Mouse (Mus musculus) monocyte, adult 2 months (primary cell): ENCODE data around the gene Cyb561.
A peak's percentile ranks its signal among the peaks of the same experiment; 100 is the strongest.

Source experiments
- DNase-seq, 2 experiments: peaks; one replicate each; pipeline ENCODE4 v3.0.0; 2022; ENCODE audit warnings: low spot score in 2 of 2, low read depth in 1 of 2

The Cyb561 gene

GRCm38 (mm10) chr11:105952911-105953386 lies at the start of gene Cyb561:
Gene Cyb561 (minus strand): TSS chr11:105953336.
- no peak for DNase-seq

GRCm38 (mm10) chr11:106001718-106002117 lies 48.6 kb upstream of the Cyb561 start:
- DNase-seq: no peak

DNA sequence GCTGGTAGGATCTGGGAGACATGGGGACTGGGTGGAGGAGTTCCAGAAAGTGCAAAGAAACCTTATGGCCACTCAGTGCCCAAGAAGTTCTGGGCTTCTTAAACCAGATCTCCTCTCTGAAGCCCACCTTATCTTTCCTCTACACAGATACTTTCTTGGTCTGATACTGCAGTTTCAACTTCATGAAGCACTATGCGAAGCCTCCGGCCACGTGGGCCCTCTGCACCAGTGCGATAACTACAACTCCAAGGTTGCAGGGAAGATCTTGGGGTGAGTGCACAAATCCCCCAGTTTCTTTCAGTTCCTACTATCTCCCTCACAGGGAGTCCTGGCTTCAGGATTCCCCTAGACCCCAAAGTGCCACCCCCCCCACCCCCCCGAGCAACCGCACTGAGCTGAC lies 46.9 kb upstream of the Cyb561 start:
- no peak for DNase-seq

DNA sequence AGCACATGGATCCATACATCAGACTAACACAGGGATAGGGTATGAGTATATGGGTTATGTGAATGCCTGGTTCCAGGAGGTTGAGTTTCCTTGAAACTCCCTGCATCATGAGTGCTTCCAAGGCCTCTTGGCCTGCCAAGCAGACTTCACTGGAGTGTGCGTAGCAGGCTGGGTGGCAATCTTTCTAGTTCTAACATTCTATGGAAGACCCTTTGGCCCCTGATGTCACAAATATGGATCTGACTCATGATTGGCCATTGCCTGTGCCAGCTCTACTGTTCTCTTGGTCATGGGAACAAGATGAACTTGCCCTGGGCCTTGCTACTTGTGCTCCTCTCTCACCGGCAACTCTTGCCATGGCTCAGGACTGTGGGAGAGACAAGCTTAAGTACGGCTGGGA lies 41.2 kb upstream of the Cyb561 start, which contains the start of gene Ace3:
TSS of gene Ace3 (plus strand) at position 301 of the 400 bp plus-strand sequence.
- DNase-seq: no peak

GRCm38 (mm10) chr11:105990231-105990630 lies 37.1 kb upstream of the Cyb561 start:
- DNase-seq: peak; percentile 20 to 33

DNA sequence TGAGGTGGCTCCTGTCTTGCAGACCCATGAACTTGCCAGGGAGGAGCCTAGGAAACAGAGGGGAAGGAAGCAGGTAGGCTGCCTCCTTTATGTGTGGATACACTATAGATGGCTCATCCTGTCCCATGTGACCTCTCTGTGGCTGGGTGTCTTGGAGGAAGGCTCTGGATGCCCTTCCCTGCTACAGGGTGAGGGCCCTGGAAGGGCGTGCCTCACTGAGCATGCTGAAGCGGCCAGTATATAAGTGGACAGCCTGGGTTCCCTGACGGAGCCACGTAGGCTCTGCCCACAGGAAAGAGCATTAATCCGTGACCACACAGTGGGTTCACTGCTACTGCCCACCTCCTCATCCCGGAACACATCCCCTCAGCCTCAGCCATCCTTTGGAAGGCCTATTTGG lies 36.3 kb upstream of the Cyb561 start:
- peak in 1 of 2 experiments; percentile 40 for DNase-seq

DNA sequence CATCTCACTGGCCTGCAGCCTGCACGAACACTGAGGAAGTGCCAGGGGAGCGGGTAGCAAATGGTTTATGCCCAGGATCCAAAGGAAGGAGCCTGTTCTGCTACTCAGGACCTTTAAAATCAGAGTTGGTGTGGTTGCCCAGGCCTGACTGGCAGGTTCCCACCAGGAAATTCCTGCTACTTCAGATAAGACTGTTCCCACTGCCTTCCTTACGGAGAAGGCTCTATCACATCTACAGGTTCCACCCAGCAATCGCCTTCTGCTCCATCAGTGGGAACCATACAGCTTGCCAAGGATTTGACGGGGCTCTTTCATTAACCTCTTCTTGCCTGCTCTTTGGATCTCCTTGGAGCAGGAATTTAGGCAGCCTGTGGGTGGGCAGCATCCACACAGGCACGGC lies 34.3 kb upstream of the Cyb561 start:
- DNase-seq: no peak

GRCm38 (mm10) chr11:105984452-105984851 lies 31.3 kb upstream of the Cyb561 start:
- no peak for DNase-seq

GRCm38 (mm10) chr11:105978634-105979033 lies 25.5 kb upstream of the Cyb561 start:
- DNase-seq: peak in 1 of 2 experiments; percentile 43

- DNase-seq: no peak
Observed at GRCm38 (mm10) chr11:105978232-105978631, 25.1 kb upstream of the Cyb561 start.

- no peak for DNase-seq
Observed at GRCm38 (mm10) chr11:105975636-105976035, 22.5 kb upstream of the Cyb561 start.

GRCm38 (mm10) chr11:105975050-105975449 lies 21.9 kb upstream of the Cyb561 start:
- DNase-seq: no peak

DNA sequence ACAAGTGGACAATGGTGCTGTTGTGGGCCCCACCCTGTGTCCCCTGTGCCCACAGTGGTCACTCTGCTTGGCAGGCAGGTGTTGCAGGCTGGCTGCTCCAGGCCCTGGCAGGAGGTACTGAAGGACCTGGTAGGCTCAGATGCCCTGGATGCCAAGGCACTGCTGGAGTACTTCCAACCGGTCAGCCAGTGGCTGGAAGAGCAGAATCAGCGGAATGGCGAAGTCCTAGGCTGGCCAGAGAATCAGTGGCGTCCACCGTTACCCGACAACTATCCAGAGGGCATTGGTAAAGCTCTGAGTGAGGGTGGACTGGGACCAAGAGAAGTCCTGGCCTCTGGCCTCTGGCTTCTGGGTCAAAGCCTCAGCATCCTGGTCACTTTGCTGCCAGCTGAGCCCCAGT lies 21.5 kb upstream of the Cyb561 start:
- no peak for DNase-seq

DNA sequence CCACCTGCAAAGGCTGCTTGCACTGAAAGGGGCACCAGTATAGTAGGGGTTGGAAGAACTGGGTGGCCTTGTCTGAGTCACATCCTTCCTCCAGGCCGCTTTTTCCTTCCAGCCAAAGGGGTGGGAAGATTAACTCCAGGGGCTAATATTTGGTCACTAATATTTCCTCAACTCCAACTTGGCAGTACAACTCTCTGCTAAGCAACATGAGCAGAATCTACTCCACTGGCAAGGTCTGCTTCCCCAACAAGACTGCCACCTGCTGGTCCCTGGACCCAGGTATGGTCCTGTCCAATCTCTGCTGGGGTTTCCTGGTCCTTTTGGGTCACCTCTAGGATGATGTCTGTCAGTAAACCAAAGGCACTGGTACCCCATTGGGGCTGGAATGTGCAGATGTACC lies 16.4 kb upstream of the Cyb561 start:
- no peak for DNase-seq

GRCm38 (mm10) chr11:105968948-105969347 lies 15.8 kb upstream of the Cyb561 start:
- DNase-seq: no peak

- DNase-seq: no peak
Observed at GRCm38 (mm10) chr11:105967741-105968574, 14.8 kb upstream of the Cyb561 start, which contains the start of gene Ace. Gene Ace (plus strand): TSS chr11:105967945.

DNA sequence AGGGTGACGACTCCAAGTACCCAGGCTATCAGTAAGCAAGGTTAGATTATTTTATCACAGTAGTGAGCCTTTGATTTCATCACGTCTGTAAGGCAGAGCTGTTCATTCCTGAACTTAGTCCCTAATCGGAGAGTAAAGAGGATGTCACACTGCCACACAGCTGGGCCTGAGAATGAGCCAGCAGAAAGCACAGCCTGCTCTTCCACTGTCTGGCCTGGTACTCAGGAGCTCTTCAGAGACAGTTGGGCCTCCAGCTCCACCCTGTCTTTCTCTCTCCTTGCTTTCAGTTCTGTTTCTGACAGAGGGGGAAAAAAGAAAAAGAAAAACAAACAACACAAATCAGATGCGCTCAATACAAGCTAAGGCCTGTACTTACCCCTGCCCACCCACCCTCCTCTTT lies 13.2 kb upstream of the Cyb561 start:
- DNase-seq: no peak

GRCm38 (mm10) chr11:105964691-105965090 lies 11.6 kb upstream of the Cyb561 start:
- DNase-seq: no peak

- DNase-seq: no peak
Observed at GRCm38 (mm10) chr11:105959355-105959754, 6.2 kb upstream of the Cyb561 start.

DNA sequence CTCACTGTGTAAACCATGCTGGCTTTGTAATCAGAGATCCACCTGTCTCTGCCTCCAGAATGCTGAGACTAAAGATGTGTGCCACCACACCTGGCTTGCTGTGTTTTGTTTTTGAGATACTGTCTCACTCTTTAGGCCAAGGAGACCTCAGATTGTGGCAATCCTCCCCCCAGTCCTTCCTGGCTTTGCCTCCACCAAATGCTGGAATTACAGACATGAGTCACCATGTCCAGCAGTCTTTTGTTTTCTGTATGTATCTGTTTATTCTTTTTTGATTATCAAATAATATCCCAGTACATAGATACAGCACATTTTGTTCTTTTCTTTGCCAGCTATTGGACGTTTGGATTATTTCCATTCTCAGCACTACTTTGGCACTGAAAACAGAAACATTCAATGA lies 5.4 kb upstream of the Cyb561 start:
- DNase-seq: no peak

- no peak for DNase-seq
Observed at GRCm38 (mm10) chr11:105957501-105957900, 4.4 kb upstream of the Cyb561 start.

DNA sequence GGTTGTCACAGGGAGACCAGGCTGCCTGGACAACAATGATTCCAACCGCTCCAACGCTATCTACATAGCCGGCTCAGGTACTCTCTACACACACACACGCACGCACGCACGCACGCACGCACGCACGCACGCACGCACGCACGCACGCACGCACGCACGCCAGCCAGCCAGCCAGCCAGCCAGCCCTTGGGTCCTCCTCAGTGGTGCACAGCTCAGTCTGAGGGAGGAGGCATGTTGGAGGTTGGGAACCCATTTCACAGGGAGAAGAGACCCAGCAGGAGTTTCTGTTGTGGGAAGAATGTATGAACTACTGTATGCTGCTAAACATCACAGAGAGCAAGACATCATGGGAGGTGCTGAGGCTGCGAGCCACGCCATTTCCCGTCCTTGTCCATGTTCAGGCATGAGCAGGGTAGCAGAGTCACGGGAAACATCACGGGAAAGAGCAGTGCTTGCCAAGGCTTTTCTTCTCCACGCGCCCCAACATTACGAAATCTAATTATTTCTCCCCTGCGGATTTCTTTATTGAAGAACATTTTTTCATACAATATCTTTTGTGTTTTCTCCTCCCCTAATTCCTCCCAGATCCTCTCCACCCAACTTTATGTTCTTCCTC lies 2.8 kb upstream of the Cyb561 start:
- DNase-seq: no peak
